Mouse (Mus musculus) CH12.LX (cell line): ENCODE measurements around the gene CK137956. TPM values are rescaled to one million over a fixed set of nuclear protein-coding genes. Genes with fewer than 3 reads are reported as not detected.

Source experiments
- DNase-seq: peaks from one replicate; pipeline ENCODE4 v3.0.0-alpha.2; 2013; ENCODE audit errors: extremely low read depth
- H3K27ac ChIP-seq: 2 replicates; pipeline ENCODE4 v1.5.1; 2012; ENCODE audit warnings: low read depth, mild to moderate bottlenecking, control low read depth, moderate library complexity; ENCODE audit not compliant: insufficient read depth
- H3K27me3 ChIP-seq: replicated peaks from 2 replicates; pipeline ENCODE3; 2012; ENCODE audit warnings: inconsistent platforms
- H3K36me3 ChIP-seq, 2 experiments: replicated peaks in 1 of 2; 2 replicates each; pipeline versions ENCODE3 to v1.6.1; 2012; ENCODE audit warnings: inconsistent platforms in 1 of 2, low read length in 1 of 2, mild to moderate bottlenecking in 1 of 2, mixed read lengths in 1 of 2, moderate library complexity in 1 of 2; ENCODE audit not compliant: control insufficient read depth in 1 of 2, insufficient read depth in 1 of 2
- H3K4me1 ChIP-seq, 2 experiments: 2 replicates each; pipeline ENCODE4 v1.6.1; 2012; ENCODE audit warnings: inconsistent platforms in 1 of 2, moderate library complexity in 1 of 2; ENCODE audit not compliant: insufficient read depth in 2 of 2, control insufficient read depth in 1 of 2
- H3K4me2 ChIP-seq: 2 replicates; pipeline ENCODE4 v1.6.1; 2012; ENCODE audit warnings: low read depth, mild to moderate bottlenecking, control low read depth; ENCODE audit not compliant: poor library complexity, insufficient read depth, severe bottlenecking
- H3K4me3 ChIP-seq, 3 experiments: fragments of 150-350 bp in 1 of 3; sonication (generic) in 1 of 3; replicated peaks in 1 of 3; 2 replicates each; pipeline versions ENCODE3 to v1.5.1; 2011 to 2012; ENCODE audit warnings: low read depth in 2 of 3, low read length in 2 of 3, mild to moderate bottlenecking in 2 of 3, moderate library complexity in 2 of 3, control low read depth in 1 of 3, improper control_type of control experiment in 1 of 3, inconsistent platforms in 1 of 3, mixed read lengths in 1 of 3; ENCODE audit not compliant: poor library complexity in 1 of 3
- H3K79me2 ChIP-seq: replicated peaks from 2 replicates; pipeline ENCODE4 v1.6.1; 2012; ENCODE audit warnings: mild to moderate bottlenecking, moderate library complexity; ENCODE audit not compliant: control insufficient read depth, poor library complexity, insufficient read depth, severe bottlenecking; ENCODE audit errors: extremely low read depth
- H3K9ac ChIP-seq: 2 replicates; pipeline ENCODE4 v1.6.1; 2012; ENCODE audit warnings: low read depth, mild to moderate bottlenecking, control low read depth, moderate library complexity; ENCODE audit not compliant: insufficient read depth
- H3K9me3 ChIP-seq: replicated peaks from 2 replicates; pipeline ENCODE3; 2012; ENCODE audit warnings: low read length, inconsistent platforms, mixed read lengths
- BHLHE40 ChIP-seq: IDR thresholded peaks from 2 replicates; pipeline ENCODE4 v1.6.1; 2011; ENCODE audit warnings: mild to moderate bottlenecking, low read depth, low read length, improper control_type of control experiment
- CTCF ChIP-seq, 2 experiments: IDR thresholded peaks in 1 of 2; conservative IDR thresholded peaks in 1 of 2; 2 replicates each; pipeline ENCODE4 v1.5.1; 2011 to 2012; ENCODE audit warnings: low read depth in 2 of 2, low read length in 2 of 2, improper control_type of control experiment in 1 of 2, inconsistent platforms in 1 of 2, mild to moderate bottlenecking in 1 of 2, moderate library complexity in 1 of 2
- E2F4 ChIP-seq: IDR thresholded peaks from 2 replicates; pipeline ENCODE4 v1.6.1; 2011; ENCODE audit warnings: low read depth, low read length, improper control_type of control experiment; ENCODE audit not compliant: insufficient replicate concordance
- ELF1 ChIP-seq: IDR thresholded peaks from 2 replicates; pipeline ENCODE4 v1.6.1; 2014; ENCODE audit warnings: low read depth, mild to moderate bottlenecking, inconsistent platforms, low read length, improper control_type of control experiment
- EP300 ChIP-seq: IDR thresholded peaks from 2 replicates; pipeline ENCODE4 v1.6.1; 2011; ENCODE audit warnings: low read length, improper control_type of control experiment
- ETS1 ChIP-seq: conservative IDR thresholded peaks from 2 replicates; pipeline ENCODE4 v1.6.1; 2012; ENCODE audit warnings: low read depth, mild to moderate bottlenecking, inconsistent platforms, low read length, improper control_type of control experiment, moderate library complexity
- IRF4 ChIP-seq: IDR thresholded peaks from 2 replicates; pipeline ENCODE4 v1.6.1; 2014; ENCODE audit warnings: low read depth, mild to moderate bottlenecking, inconsistent platforms, low read length, improper control_type of control experiment
- JUN ChIP-seq: IDR thresholded peaks from 2 replicates; pipeline ENCODE4 v1.6.1; 2011; ENCODE audit warnings: low read depth, mild to moderate bottlenecking, low read length, improper control_type of control experiment, moderate library complexity; ENCODE audit not compliant: insufficient read depth
- KAT2A ChIP-seq: IDR thresholded peaks from 2 replicates; pipeline ENCODE4 v1.6.1; 2012; ENCODE audit warnings: low read length, improper control_type of control experiment, inconsistent platforms; ENCODE audit not compliant: insufficient replicate concordance
- MAFK ChIP-seq: IDR thresholded peaks from 2 replicates; pipeline ENCODE4 v1.6.1; 2011; ENCODE audit warnings: low read length, improper control_type of control experiment; ENCODE audit not compliant: insufficient replicate concordance
- MAZ ChIP-seq: IDR thresholded peaks from 2 replicates; pipeline ENCODE4 v1.6.1; 2012; ENCODE audit warnings: low read depth, mild to moderate bottlenecking, inconsistent platforms, low read length, improper control_type of control experiment, moderate library complexity
- MEF2A ChIP-seq: IDR thresholded peaks from 2 replicates; pipeline ENCODE4 v1.6.1; 2014; ENCODE audit warnings: low read depth, mild to moderate bottlenecking, inconsistent platforms, low read length, improper control_type of control experiment, borderline replicate concordance
- MXI1 ChIP-seq: IDR thresholded peaks from 2 replicates; pipeline ENCODE4 v1.6.1; 2011; ENCODE audit warnings: mild to moderate bottlenecking, low read depth, low read length, improper control_type of control experiment
- MYC ChIP-seq: IDR thresholded peaks from 2 replicates; pipeline ENCODE4 v1.6.1; 2011; ENCODE audit warnings: low read depth, mild to moderate bottlenecking, improper control_type of control experiment, low read length
- PAX5 ChIP-seq: IDR thresholded peaks from 2 replicates; pipeline ENCODE4 v1.6.1; 2012; ENCODE audit warnings: low read length, inconsistent platforms, mixed read lengths
- POLR2AphosphoS2 ChIP-seq: IDR thresholded peaks from 2 replicates; pipeline ENCODE4 v1.6.1; 2011; ENCODE audit warnings: low read depth, low read length, improper control_type of control experiment
- RAD21 ChIP-seq: IDR thresholded peaks from 2 replicates; pipeline ENCODE4 v1.6.1; 2011; ENCODE audit warnings: low read depth, mild to moderate bottlenecking, low read length, improper control_type of control experiment, moderate library complexity
- SMC3 ChIP-seq: IDR thresholded peaks from 2 replicates; pipeline ENCODE4 v1.6.1; 2011; ENCODE audit warnings: low read depth, low read length, improper control_type of control experiment
- TBP ChIP-seq: conservative IDR thresholded peaks from 2 replicates; pipeline ENCODE4 v1.6.1; 2011; ENCODE audit warnings: low read depth, low read length, improper control_type of control experiment
- UBTF ChIP-seq: IDR thresholded peaks from 2 replicates; pipeline ENCODE4 v1.6.1; 2012; ENCODE audit warnings: low read depth, mild to moderate bottlenecking, inconsistent platforms, low read length, improper control_type of control experiment, moderate library complexity
- USF1 ChIP-seq: IDR thresholded peaks from 2 replicates; pipeline ENCODE4 v1.6.1; 2014; ENCODE audit warnings: low read depth, mild to moderate bottlenecking, inconsistent platforms, low read length, improper control_type of control experiment
- USF2 ChIP-seq: conservative IDR thresholded peaks from 2 replicates; pipeline ENCODE4 v1.6.1; 2011; ENCODE audit warnings: low read depth, low read length, improper control_type of control experiment
- ZC3H11A ChIP-seq: IDR thresholded peaks from 2 replicates; pipeline ENCODE4 v1.6.1; 2012; ENCODE audit warnings: low read depth, mild to moderate bottlenecking, inconsistent platforms, low read length, improper control_type of control experiment
- ZMIZ1 ChIP-seq: IDR thresholded peaks from 2 replicates; pipeline ENCODE4 v1.6.1; 2012; ENCODE audit warnings: low read depth, mild to moderate bottlenecking, inconsistent platforms, low read length, improper control_type of control experiment
- ZNF384 ChIP-seq: IDR thresholded peaks from 2 replicates; pipeline ENCODE4 v1.6.1; 2012; ENCODE audit warnings: low read depth, low read length, improper control_type of control experiment, inconsistent platforms
- dilution Hi-C: fragments of 300-500 bp; cut with MboI; formaldehyde crosslinking; loops from 2 replicates; pipeline ENCODE4 v1.14.3; 2020; ENCODE audit warnings: low sequenced_read_pairs; ENCODE audit not compliant: extremely low pct_unique_long_range_greater_than_20kb, extremely low pct_ligation_motif_present
- in situ Hi-C: fragments of 300-500 bp; cut with MboI; formaldehyde crosslinking; loops from 3 replicates; pipeline ENCODE4 v1.14.3; 2019; ENCODE audit warnings: low sequenced_read_pairs, low pct_ligation_motif_present, low pct_unique_long_range_greater_than_20kb, mixed read lengths
- polyA plus RNA-seq: library from polyadenylated mRNA; unstranded; fragments of >175 nt; gene quantifications from 2 replicates; pipeline ENCODE4 v1.2.1, GENCODE M21; 2012; ENCODE audit warnings: low read depth; ENCODE audit not compliant: insufficient read length
- total RNA-seq, 2 experiments: library from RNA; depleted of rRNA; stranded (reverse); fragments of 300-350 nt in 1 of 2; fragments of >200 nt in 1 of 2; gene quantifications; 2 replicates each; pipeline ENCODE4 v1.2.3; 2012 to 2014

Gene CK137956
- total and polyA plus RNA-seq, 3 experiments: not detected

DNA sequence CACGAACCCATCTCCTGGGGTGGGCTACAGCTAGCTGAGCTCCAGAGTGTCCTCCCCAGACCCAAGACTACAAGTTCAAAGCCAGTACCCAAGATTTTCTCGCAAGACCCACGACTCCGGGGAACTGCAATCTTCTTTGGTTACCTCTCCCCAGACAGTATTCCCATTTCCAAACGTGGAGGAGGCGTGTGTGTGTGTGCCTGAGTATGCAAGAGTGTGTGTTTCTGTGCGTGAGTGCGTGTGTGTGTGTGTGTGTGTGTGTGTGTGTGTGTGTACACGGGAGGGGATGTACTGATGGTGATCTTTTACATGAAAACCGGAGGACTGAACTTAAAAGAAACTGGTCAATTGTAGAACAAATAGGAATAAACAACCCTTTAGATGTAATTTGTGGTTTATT lies 16.5 kb upstream of the CK137956 start:
- Histone ChIP-seq H3K4me3 (no peak overlapping the region), H3K79me2 (no peaks in the 10 kb centered on the region), H3K4me1 (no peaks in the 10 kb centered on the region), H3K4me2 (no peak overlapping the region), H3K9ac (no peak overlapping the region), H3K36me3 (no peaks in the 10 kb centered on the region), H3K27me3 (no peaks in the 10 kb centered on the region), H3K9me3 (peaks cover 85% of the 10 kb centered on the region), H3K27ac (no peak overlapping the region)
- in situ Hi-C loops (no loop called here), dilution Hi-C loops (no loop called here)
- no peak for DNase-seq
- no peak for TF ChIP-seq KAT2A
- TF ChIP-seq ZC3H11A: no peak
- no peak for TF ChIP-seq JUN
- no peak for TF ChIP-seq SMC3
- no peak for TF ChIP-seq TBP
- TF ChIP-seq MYC: no peak
- TF ChIP-seq MEF2A: no peak
- no peak for TF ChIP-seq EP300
- TF ChIP-seq USF1: no peak

DNA sequence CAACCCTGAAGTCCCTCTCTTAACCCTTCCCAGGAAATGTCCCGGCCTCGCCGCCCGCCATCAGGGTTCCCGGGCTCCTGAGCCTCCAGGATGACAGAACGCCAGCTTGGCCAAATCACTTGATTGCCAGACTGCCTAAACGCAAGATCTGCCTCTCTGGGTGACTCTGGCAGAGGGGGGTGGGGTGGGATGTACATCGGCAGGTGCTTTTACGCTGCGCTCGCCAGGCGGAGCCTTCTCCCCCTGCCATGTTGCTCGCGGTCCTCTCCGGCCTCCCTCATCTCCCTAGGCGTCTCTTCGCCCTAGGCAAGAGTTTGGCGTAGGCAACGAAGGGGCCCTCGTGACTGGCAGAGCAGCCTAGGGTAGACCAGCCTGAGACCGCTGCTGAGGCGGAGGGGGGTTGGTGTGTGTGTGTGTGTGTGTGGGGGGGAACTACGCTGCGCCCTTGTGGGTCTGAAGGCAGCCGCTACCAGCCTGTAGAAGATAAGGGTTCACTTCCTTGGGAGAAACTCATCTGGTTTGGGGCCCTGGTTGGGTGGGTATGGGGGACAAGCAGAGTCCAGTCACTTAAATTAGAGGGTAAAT lies 15.8 kb upstream of the CK137956 start:
- Histone ChIP-seq H3K36me3 (no peaks in the 10 kb centered on the region), H3K9ac (no peak overlapping the region), H3K4me3 (no peak overlapping the region), H3K4me1 (no peaks in the 10 kb centered on the region), H3K79me2 (no peaks in the 10 kb centered on the region), H3K9me3 (peaks cover 88% of the 10 kb centered on the region), H3K27me3 (no peaks in the 10 kb centered on the region), H3K4me2 (no peak overlapping the region), H3K27ac (no peak overlapping the region)
- DNase-seq: no peak
- in situ Hi-C loops: no loop called here
- TF ChIP-seq E2F4 (no peak), MYC (no peak), JUN (no peak), POLR2AphosphoS2 (no peak), USF2 (no peak), UBTF (no peak)
- dilution Hi-C loops: no loop called here

DNA sequence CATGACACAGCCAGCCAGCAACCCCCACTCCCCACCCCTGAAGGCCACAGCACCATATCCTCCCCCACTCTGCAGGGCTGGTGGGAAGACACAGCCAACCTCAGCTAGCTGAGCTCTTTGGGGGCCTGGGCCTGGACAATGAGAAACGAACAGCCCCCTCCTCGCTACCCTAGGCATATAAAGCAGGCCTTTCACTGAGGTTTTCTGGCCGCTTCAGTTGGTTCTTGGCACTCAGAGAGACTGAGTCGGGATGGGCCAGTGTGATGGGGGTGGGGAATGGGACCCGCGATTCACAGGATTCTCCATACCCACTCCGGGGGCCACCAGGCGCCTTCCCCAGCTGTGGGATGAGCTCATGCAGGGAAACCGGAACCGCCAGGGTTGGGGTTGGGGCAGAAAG lies 15.1 kb upstream of the CK137956 start:
- Histone ChIP-seq H3K27me3 (no peaks in the 10 kb centered on the region), H3K4me2 (no peak overlapping the region), H3K4me3 (peak overlapping the region in 1 of 3 experiments; percentile 7), H3K79me2 (no peaks in the 10 kb centered on the region), H3K36me3 (no peaks in the 10 kb centered on the region), H3K9ac (no peak overlapping the region), H3K4me1 (no peaks in the 10 kb centered on the region), H3K27ac (no peak overlapping the region), H3K9me3 (peaks cover 93% of the 10 kb centered on the region)
- no peak for DNase-seq
- TF ChIP-seq ZNF384 (no peak), RAD21 (no peak), ELF1 (no peak), ZMIZ1 (no peak), CTCF (conservative IDR thresholded peaks at IDR 0.05 in 1 of 2, IDR thresholded peaks at IDR 0.05 in 1 of 2; ENCODE audit: low read depth in 2 of 2, low read length in 2 of 2) (no peak), BHLHE40 (no peak), MAZ (no peak), MAFK (no peak), MXI1 (no peak), KAT2A (no peak), ETS1 (no peak), PAX5 (no peak), MYC (no peak), IRF4 (no peak), USF2 (no peak)
- dilution Hi-C loops: no loop called here
- in situ Hi-C loops: no loop called here
